Mouse (Mus musculus) megakaryocyte, embryonic 14.5 days (primary cell): ENCODE data around the gene Tldc1. TPM values are rescaled to one million over a fixed set of nuclear protein-coding genes. Genes with fewer than 3 reads are reported as not detected.

ENCODE experiments used
- H3K27me3 ChIP-seq: replicated peaks from 2 replicates; pipeline ENCODE3; 2012; ENCODE audit warnings: inconsistent platforms
- H3K36me3 ChIP-seq: replicated peaks from 2 replicates; pipeline ENCODE3; 2012; ENCODE audit warnings: low read length, inconsistent platforms, mixed read lengths
- H3K4me1 ChIP-seq: 2 replicates; pipeline ENCODE4 v1.6.1; 2012; ENCODE audit warnings: inconsistent platforms
- H3K4me3 ChIP-seq: replicated peaks from 2 replicates; pipeline ENCODE3; 2012; ENCODE audit warnings: moderate library complexity, mild to moderate bottlenecking, inconsistent platforms
- H3K9me3 ChIP-seq: 2 replicates; pipeline ENCODE4 v1.6.1; 2012; ENCODE audit warnings: inconsistent platforms
- FLI1 ChIP-seq: IDR thresholded peaks from 2 replicates; pipeline ENCODE4 v1.6.1; 2012; ENCODE audit warnings: low read length, inconsistent platforms, mixed read lengths
- GATA1 ChIP-seq: IDR thresholded peaks from 3 replicates; pipeline ENCODE4 v1.6.1; 2012; ENCODE audit warnings: mixed read lengths, low read length, inconsistent platforms, borderline replicate concordance
- polyA plus RNA-seq: library from polyadenylated mRNA; stranded (reverse); fragments of >175 nt; gene quantifications from 2 replicates; pipeline ENCODE4 v1.2.3, GENCODE M21; 2012; ENCODE audit warnings: low replicate concordance; ENCODE audit not compliant: insufficient read depth

Gene Tldc1
- polyA plus RNA-seq, 1 experiment: 1.7 TPM

DNA sequence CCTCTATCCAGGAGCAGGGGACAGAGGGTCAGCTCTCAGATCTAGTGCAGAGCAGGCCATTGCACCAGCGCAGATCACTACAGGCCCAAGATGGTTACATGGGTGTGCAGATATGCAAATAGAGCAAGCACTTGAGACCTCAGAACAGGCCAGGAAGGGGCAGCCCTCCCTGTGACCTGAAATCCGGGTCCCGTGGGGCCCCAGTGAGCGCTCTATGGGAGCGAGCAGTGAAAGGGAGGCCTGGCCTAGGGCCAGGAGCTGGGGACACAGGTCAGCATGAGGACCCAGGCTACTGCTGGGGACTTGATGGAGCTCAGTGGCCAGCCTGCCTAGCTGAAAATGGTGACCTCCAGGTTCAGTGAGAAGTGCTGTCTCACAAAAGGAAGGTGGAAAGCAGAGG is 21.7 kb downstream of the Tldc1 start:
- H3K4me1 ChIP-seq: peaks cover 15% of the 10 kb centered on the region
- no peaks in the 10 kb centered on the region for H3K9me3 ChIP-seq
- H3K27me3 ChIP-seq: peaks cover 90% of the 10 kb centered on the region
- no peak overlapping the region for H3K4me3 ChIP-seq
- peaks cover 17% of the 10 kb centered on the region for H3K36me3 ChIP-seq
- TF ChIP-seq GATA1 (no peak), FLI1 (no peak)

- Histone ChIP-seq H3K4me1 (peaks cover 15% of the 10 kb centered on the region), H3K4me3 (peak overlapping the region; percentile 88), H3K27me3 (peaks cover 89% of the 10 kb centered on the region), H3K9me3 (no peaks in the 10 kb centered on the region), H3K36me3 (peaks cover 12% of the 10 kb centered on the region)
- no peak for TF ChIP-seq FLI1
- TF ChIP-seq GATA1: no peak
These were observed 22.1 kb downstream of the Tldc1 start for GRCm38 (mm10) chr8:119756147-119756461.

DNA sequence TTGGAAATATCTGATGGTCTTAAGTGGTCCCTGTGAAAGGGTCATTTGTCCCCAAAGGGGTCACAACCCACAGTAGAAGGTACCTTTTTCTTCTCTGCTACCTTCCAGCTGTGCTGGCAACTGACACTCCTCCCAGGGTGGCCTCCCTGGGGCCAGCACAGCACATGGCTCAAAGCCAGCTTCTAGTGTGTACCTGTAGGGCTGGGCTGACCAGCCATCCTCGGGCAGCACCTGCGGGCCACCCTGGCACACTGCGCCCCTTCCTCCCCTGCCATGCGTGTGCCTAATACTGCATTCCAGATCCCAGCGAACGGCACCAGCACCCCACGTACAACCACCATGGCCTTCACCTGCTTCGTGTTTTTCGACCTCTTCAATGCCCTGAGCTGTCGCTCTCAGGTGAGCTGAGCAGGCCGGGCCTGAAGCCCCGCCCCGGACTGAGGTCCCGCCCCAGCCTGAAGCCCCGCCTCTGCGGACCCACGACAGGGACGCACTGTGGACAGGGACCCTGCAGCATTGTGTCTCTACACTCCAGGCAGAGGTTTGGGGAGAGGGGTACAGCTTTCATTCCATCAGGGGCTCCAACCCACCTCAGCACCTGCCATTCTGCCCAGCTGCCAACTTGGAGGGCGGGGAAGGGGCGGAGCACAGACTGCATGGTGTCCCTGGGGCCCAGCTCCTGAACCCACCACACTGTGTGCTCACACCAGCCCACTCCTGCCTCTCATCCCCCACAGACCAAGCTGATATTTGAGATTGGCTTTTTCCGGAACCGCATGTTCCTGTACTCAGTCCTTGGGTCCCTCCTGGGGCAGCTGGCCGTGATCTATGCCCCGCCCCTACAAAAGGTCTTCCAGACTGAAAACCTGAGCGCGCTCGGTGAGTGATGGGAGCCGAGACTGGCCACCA is 22.7 kb downstream of the Tldc1 start:
- TF ChIP-seq FLI1: no peak
- TF ChIP-seq GATA1: no peak
- Histone ChIP-seq H3K36me3 (peaks cover 6% of the 10 kb centered on the region), H3K4me3 (peak overlapping the region; percentile 88), H3K4me1 (peaks cover 15% of the 10 kb centered on the region), H3K9me3 (no peaks in the 10 kb centered on the region), H3K27me3 (peaks cover 90% of the 10 kb centered on the region)

DNA sequence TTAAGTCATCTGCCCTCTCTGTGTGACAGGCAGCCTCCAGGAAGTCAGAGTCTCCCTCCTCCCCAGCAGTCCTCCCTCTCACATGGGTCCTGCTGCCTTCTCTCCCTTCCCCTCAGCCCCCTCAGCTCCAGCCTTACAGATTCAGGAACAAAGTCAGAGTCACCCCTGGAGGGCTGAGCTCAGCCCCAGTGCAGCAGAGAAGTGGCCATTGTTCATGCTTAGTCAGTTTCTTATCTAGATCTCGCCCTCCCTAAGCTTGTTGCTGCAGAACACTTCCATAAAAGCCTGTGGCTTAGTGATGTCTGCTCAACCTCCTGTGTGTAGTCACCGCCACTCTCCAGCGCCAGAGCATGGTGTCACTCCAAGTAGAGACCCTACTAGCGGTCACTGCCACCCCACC is 33.6 kb downstream of the Tldc1 start:
- no peaks in the 10 kb centered on the region for H3K36me3 ChIP-seq
- no peak for TF ChIP-seq FLI1
- no peak for TF ChIP-seq GATA1

GRCm38 (mm10) chr8:119743291-119744026 is 34.8 kb downstream of the Tldc1 start:
- H3K4me3 ChIP-seq: no peak overlapping the region

More for the DNA sequence above, 33.6 kb downstream of the Tldc1 start:
- Histone ChIP-seq H3K4me1 (peaks cover 21% of the 10 kb centered on the region), H3K27me3 (peaks cover 65% of the 10 kb centered on the region), H3K4me3 (no peak overlapping the region), H3K9me3 (no peaks in the 10 kb centered on the region)

GRCm38 (mm10) chr8:119742409-119742808 is 35.8 kb downstream of the Tldc1 start:
- peaks cover 31% of the 10 kb centered on the region for H3K4me1 ChIP-seq
- H3K9me3 ChIP-seq: no peaks in the 10 kb centered on the region
- H3K36me3 ChIP-seq: no peaks in the 10 kb centered on the region
- peaks cover 59% of the 10 kb centered on the region for H3K27me3 ChIP-seq
- TF ChIP-seq GATA1 (no peak), FLI1 (no peak)
- no peak overlapping the region for H3K4me3 ChIP-seq

More at GRCm38 (mm10) chr8:119743291-119744026, 34.8 kb downstream of the Tldc1 start:
- H3K9me3 ChIP-seq: no peaks in the 10 kb centered on the region
- H3K4me1 ChIP-seq: peaks cover 25% of the 10 kb centered on the region
- TF ChIP-seq GATA1: no peak
- no peak for TF ChIP-seq FLI1
- no peaks in the 10 kb centered on the region for H3K36me3 ChIP-seq
- H3K27me3 ChIP-seq: peaks cover 64% of the 10 kb centered on the region

GRCm38 (mm10) chr8:119740634-119741033 is 37.6 kb downstream of the Tldc1 start:
- H3K4me3 ChIP-seq: no peak overlapping the region
- H3K9me3 ChIP-seq: no peaks in the 10 kb centered on the region
- no peak for TF ChIP-seq FLI1
- TF ChIP-seq GATA1: no peak
- H3K36me3 ChIP-seq: no peaks in the 10 kb centered on the region
- H3K27me3 ChIP-seq: peaks cover 48% of the 10 kb centered on the region
- H3K4me1 ChIP-seq: peaks cover 31% of the 10 kb centered on the region

DNA sequence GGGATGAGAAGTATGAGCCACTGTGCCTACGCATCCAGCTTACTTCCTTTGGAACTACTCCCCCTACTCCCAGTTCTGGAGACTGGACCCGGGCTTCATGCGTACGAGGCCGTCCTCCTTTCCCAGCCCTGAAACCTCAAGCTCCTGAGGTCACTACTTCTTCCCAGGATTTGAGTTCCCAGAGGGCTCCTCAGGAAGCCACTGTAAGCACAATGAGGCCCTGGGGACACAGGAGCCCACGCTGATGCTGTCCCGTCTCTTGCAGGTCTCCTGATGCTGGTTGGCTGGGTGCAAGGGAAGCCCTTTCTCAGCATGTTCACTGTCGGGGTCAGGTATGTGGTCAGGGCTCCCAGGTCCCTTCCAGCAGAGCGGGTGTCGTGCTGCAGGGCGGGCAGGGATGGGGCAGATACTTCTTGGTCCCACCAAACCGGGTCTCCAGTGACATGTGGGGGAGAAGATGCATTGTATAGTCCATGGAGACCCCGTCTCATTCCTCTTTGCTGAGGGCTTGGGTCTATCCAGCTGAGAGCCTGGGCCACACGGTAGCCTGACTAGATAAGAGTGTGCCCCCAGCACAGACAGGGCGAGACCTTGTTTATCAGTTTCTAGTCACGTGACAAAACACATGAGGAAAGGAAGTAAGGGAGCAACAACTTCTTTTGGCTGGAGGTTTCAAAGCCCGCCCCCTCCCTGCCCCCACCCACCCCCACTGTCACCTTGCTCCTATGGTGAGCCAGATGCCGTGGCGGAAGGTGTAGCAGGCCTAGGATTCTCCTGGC is 39.9 kb downstream of the Tldc1 start:
- TF ChIP-seq GATA1: no peak
- no peak for TF ChIP-seq FLI1
- Histone ChIP-seq H3K27me3 (peaks cover 43% of the 10 kb centered on the region), H3K4me1 (peaks cover 18% of the 10 kb centered on the region), H3K36me3 (no peaks in the 10 kb centered on the region), H3K4me3 (no peak overlapping the region), H3K9me3 (no peaks in the 10 kb centered on the region)

- Histone ChIP-seq H3K9me3 (no peaks in the 10 kb centered on the region), H3K4me1 (peaks cover 18% of the 10 kb centered on the region), H3K27me3 (peaks cover 49% of the 10 kb centered on the region), H3K4me3 (no peak overlapping the region), H3K36me3 (no peaks in the 10 kb centered on the region)
- TF ChIP-seq FLI1 (no peak), GATA1 (no peak)
These were observed 40.9 kb downstream of the Tldc1 start for GRCm38 (mm10) chr8:119737093-119737900.
